Mouse (Mus musculus) spleen, adult 2 months (tissue): ENCODE measurements around the gene Sptan1. TPM values are rescaled to one million over a fixed set of nuclear protein-coding genes. Genes with fewer than 3 reads are reported as not detected.

Experiments
- DNase-seq, 2 experiments: peaks; one replicate each; pipeline versions ENCODE4 v3.0.0 to v3.0.0-alpha.2; 2012 to 2021; ENCODE audit warnings: low spot score in 2 of 2, low read depth in 1 of 2
- H3K27ac ChIP-seq: fragments of 200-500 bp; 2 replicates; pipeline ENCODE4 v1.5.1; 2012; ENCODE audit warnings: low read length, inconsistent platforms; ENCODE audit not compliant: insufficient read depth
- H3K27me3 ChIP-seq: fragments of 200-500 bp; 2 replicates; pipeline ENCODE4 v1.6.1; 2012; ENCODE audit warnings: mild to moderate bottlenecking, moderate library complexity, low read length, inconsistent platforms; ENCODE audit not compliant: control insufficient read depth, insufficient read depth
- H3K36me3 ChIP-seq: fragments of 200-500 bp; 2 replicates; pipeline ENCODE4 v1.6.1; 2012; ENCODE audit warnings: mild to moderate bottlenecking, low read length, inconsistent platforms; ENCODE audit not compliant: control insufficient read depth, insufficient read depth
- H3K4me1 ChIP-seq: fragments of 200-500 bp; 2 replicates; pipeline ENCODE4 v1.6.1; 2011; ENCODE audit warnings: inconsistent platforms; ENCODE audit not compliant: control insufficient read depth, insufficient read depth, insufficient read length
- H3K4me3 ChIP-seq: fragments of 200-500 bp; 2 replicates; pipeline ENCODE4 v1.5.1; 2011; ENCODE audit warnings: mild to moderate bottlenecking, inconsistent platforms; ENCODE audit not compliant: insufficient read depth, insufficient read length; ENCODE audit errors: extremely low read depth
- CTCF ChIP-seq: fragments of 200-500 bp; IDR thresholded peaks from 2 replicates; pipeline ENCODE4 v1.5.1; 2011; ENCODE audit warnings: mild to moderate bottlenecking, inconsistent platforms; ENCODE audit not compliant: insufficient read depth, insufficient read length, insufficient replicate concordance; ENCODE audit errors: extremely low read depth
- POLR2A ChIP-seq: fragments of 200-500 bp; IDR thresholded peaks from 2 replicates; pipeline ENCODE4 v1.6.1; 2011; ENCODE audit warnings: low read depth, low read length, inconsistent platforms
- WGBS: fragments of 180-500 bp; shearing (Covaris S2); methylation state at CpG from one replicate; pipeline ENCODE4 v1.1.7; 2018; 5-methylcytosine and 5-hydroxymethylcytosine counted together
- polyA plus RNA-seq: library from polyadenylated mRNA; depleted of rRNA; stranded (reverse); fragments of >200 nt; gene quantifications from 2 replicates; pipeline ENCODE4 v1.2.3, GENCODE M21; 2012

Gene Sptan1
- polyA plus RNA-seq, 1 experiment: 101 TPM

DNA sequence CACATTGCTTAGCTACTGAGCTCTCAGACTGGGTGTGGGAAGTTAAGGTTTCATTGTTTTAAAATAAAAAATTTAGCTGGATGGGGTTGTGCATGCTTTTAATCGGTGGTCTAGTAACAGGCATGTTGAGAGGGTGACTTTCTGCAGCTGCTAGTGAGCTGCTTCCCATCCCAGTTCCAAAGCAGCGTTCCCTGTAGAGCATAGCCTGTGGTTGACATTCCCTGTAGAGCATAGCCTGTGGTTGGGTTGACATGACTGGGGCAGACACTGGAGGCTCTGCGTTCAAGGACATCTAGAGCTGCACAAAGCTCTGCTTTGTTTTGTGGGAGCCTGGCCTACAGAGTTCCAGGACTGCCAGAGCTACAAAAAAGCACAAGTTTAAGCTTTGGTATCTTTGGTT is 107.9 kb downstream of the Sptan1 start:
- WGBS: 88% methylated on average over 3 of the region's 3 CpGs
- no peaks in the 10 kb centered on the region for H3K4me1 ChIP-seq
- no peak for DNase-seq
- H3K36me3 ChIP-seq: peaks cover 13% of the 10 kb centered on the region
- H3K27ac ChIP-seq: no peak overlapping the region
- no peak overlapping the region for H3K4me3 ChIP-seq
- TF ChIP-seq CTCF: no peak
- TF ChIP-seq POLR2A: no peak
- H3K27me3 ChIP-seq: no peaks in the 10 kb centered on the region

DNA sequence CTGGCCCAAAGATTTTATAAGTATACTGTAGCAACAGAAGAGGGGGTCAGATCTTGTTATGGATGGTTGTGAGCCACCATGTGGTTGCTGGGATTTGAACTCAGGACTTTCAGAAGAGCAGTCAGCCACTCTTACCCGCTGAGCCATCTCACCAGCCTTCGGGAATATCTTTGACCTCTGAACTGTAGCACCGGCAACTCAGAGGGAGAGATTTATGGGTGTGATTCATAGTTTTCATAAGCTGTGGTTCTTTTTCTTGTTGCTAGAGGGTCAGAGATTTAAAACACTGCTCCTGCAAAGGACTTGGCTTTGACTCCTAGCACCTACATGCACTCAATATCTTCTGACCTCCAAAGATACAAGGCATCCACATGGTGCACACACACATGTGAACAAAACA is 110.3 kb downstream of the Sptan1 start:
- H3K27me3 ChIP-seq: no peaks in the 10 kb centered on the region
- no peak overlapping the region for H3K4me3 ChIP-seq
- 82% methylated on average over 3 of the region's 3 CpGs for WGBS

DNA sequence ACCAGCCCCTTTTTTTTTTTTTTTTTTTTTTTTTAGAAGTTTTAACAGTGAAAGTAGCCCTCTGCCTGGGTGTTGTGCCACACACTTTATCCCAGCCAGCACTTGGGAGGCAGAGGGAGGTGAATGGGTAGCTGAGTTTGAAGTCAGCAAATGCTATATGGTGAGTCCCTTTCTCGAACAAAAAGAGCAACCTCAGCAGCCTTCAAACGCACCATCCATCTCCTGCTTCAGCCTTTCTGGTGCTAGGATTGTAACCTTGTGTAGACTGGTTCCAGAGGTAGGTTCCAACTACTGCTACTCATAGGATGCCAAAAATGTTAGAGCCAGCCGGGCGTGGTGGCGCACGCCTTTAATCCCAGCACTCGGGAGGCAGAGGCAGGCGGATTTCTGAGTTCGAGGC is 111.1 kb downstream of the Sptan1 start:
- H3K27me3 ChIP-seq: no peaks in the 10 kb centered on the region
- 92% methylated on average over 9 of the region's 9 CpGs for WGBS
- H3K4me3 ChIP-seq: no peak overlapping the region
- TF ChIP-seq CTCF (no peak), POLR2A (no peak)
- H3K4me1 ChIP-seq: no peaks in the 10 kb centered on the region
- DNase-seq: no peak
- peaks cover 2% of the 10 kb centered on the region; the same call in 1 of the 2 replicates for H3K36me3 ChIP-seq
- no peak overlapping the region for H3K27ac ChIP-seq

More for the DNA sequence above, 110.3 kb downstream of the Sptan1 start:
- no peaks in the 10 kb centered on the region for H3K4me1 ChIP-seq
- no peak overlapping the region for H3K27ac ChIP-seq
- peaks cover 3% of the 10 kb centered on the region; the same call in 1 of the 2 replicates for H3K36me3 ChIP-seq
- DNase-seq: no peak
- TF ChIP-seq CTCF (no peak), POLR2A (no peak)

DNA sequence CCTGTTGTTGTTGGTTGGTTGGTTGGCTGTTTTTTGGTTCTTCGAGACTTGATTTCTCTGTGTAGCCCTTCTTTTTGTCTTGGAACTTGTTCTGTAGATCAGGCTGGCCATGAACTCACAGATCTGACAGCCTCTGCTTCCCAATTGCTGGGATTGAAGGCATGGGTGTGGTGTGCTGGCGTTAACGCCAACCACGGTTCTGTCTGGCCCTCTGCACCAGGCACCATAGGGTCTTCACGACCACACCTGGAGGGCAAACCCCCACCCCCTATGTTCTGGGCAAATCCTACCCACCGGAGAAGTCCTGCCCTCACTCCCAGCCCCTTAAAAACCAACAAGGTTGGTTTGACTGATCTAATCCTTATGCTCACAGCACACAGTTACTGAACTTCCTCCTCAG is 111.6 kb downstream of the Sptan1 start:
- peaks cover 2% of the 10 kb centered on the region; the same call in 1 of the 2 replicates for H3K36me3 ChIP-seq

DNA sequence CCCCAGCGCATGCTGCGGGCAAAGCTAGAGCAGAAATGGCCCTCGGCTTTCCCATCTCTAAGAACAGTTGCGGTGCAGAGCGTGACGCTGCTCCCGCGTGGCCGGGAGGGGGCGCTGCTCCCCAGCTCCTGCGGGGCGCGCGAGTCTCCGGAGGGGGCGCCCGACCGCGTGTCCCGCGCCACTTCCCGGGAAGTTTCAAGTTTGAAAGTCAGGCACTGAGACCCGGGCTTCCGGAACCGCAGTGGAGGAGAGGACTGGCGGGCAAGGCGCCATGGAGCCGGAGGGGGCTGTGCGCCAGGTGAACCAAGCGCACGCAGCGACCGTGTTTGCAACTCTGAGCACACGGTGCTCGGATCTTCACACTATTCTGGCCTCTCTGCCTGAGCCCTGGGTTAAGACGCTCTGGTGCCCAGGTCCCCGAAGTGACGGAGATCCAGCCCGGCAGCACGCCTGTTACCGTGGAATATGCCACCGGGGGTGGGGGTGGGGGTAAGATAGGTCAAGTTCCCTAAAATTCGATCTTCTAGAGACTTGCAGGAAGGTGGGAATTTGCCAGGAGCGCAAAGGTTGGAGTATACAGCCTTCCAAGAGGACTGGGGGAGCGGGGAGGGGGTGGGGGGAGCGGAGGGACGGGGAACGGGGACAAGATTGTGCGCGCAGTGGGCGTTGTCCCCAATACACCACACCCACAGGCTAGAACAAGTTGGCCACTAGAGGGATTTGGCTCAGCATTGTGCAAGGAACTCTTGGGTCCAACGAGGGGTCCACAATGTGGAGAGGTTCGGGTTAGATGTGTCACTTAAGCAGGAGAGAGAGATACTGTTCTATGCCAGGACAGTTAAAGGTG is 112.4 kb downstream of the Sptan1 start, which contains the start of gene Pkn3:
Gene Pkn3 (plus strand): TSS at position 183 of the 847 bp plus-strand sequence.
- peak; percentile 59 to 74 for DNase-seq
- under 1% methylated on average over 53 of the region's 53 CpGs for WGBS
- Histone ChIP-seq H3K27ac (0 out of 2 replicates have a peak within 1 kb of the TSS, but pooled peaks have one; percentile 16), H3K36me3 (0 out of 2 replicates have a peak, but pooled peaks cover 2% of the 10 kb centered on the region), H3K4me1 (no peaks in the 10 kb centered on the region), H3K27me3 (no peaks in the 10 kb centered on the region), H3K4me3 (peak within 1 kb of the TSS; percentile 75)
- TF ChIP-seq CTCF (peak; percentile 100), POLR2A (no peak)

More for the DNA sequence above, 111.6 kb downstream of the Sptan1 start:
- TF ChIP-seq CTCF (no peak), POLR2A (no peak)
- no peaks in the 10 kb centered on the region for H3K27me3 ChIP-seq
- no peak overlapping the region for H3K4me3 ChIP-seq
- WGBS: 64% methylated on average over 6 of the region's 6 CpGs
- no peak overlapping the region for H3K27ac ChIP-seq
- H3K4me1 ChIP-seq: no peaks in the 10 kb centered on the region
- DNase-seq: no peak

DNA sequence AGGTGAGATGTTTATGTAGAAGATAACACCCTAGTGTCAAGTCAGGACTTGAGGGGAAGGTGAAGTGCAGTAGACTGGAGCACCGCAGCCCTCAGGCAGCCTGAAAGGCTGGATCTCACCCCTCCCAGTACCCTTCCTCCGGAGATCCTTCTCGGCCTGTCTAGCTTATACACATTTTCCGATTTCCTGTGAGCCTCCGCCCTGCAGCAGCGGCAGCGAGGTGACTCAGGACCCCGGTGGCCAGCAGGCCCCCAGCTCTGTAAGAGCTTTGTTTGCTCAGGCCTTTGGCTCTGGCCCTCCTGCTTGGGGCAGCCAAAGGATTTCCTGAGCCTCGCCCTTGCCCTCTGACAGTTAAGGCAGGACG is 113.0 kb downstream of the Sptan1 start:
- DNase-seq: no peak
- 24% methylated on average over 10 of the region's 10 CpGs for WGBS
- no peak overlapping the region for H3K27ac ChIP-seq
- H3K4me3 ChIP-seq: no peak overlapping the region
- no peaks in the 10 kb centered on the region for H3K27me3 ChIP-seq
- H3K36me3 ChIP-seq: no peaks in the 10 kb centered on the region
- no peak for TF ChIP-seq CTCF
- no peak for TF ChIP-seq POLR2A
- H3K4me1 ChIP-seq: no peaks in the 10 kb centered on the region

DNA sequence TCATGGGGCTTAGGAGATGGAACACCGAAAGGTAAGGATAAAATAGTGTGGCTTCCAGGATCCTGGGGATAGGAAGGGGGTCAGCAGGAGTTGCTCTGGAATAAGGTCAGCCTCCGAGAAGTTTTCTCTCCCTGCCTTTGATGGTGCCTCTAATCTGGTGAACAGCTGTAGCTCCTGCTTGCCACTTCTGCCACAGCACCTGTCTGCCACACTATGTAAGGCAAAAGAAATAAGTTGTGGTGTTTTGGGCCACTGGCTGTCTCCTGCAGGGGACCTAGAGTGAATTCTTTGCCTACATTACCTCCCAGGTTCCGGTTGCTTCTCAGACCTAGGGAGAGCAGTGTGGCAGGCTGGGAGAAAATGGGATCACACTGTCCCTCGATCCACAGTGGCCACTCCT is 113.4 kb downstream of the Sptan1 start:
- Histone ChIP-seq H3K27me3 (no peaks in the 10 kb centered on the region), H3K4me1 (no peaks in the 10 kb centered on the region), H3K27ac (no peak overlapping the region), H3K36me3 (no peaks in the 10 kb centered on the region), H3K4me3 (no peak overlapping the region)
- 87% methylated on average over 4 of the region's 4 CpGs for WGBS
- DNase-seq: no peak
- no peak for TF ChIP-seq POLR2A
- TF ChIP-seq CTCF: no peak
